Mouse (Mus musculus): ENCODE results near the gene Dclk3. TPM values are rescaled to one million over a fixed set of nuclear protein-coding genes. Genes with fewer than 3 reads are reported as not detected.

The Dclk3 gene
- polyA plus RNA-seq, 1 experiment: 0.05 TPM

- 15% methylated on average over 3 of the region's 3 CpGs for WGBS
- Histone ChIP-seq H3K4me1 (ENCODE audit: control insufficient read depth, insufficient read depth, insufficient read length) (no peaks in the 10 kb centered on the region), H3K36me3 (ENCODE audit: control insufficient read depth, insufficient read depth, low read length) (no peaks in the 10 kb centered on the region), H3K4me3 (ENCODE audit: extremely low read depth, insufficient read depth, insufficient read length) (no peak overlapping the region), H3K27me3 (ENCODE audit: control insufficient read depth, insufficient read depth, low read length) (no peaks in the 10 kb centered on the region), H3K27ac (ENCODE audit: insufficient read depth, low read length) (no peak overlapping the region)
- no peak for DNase-seq (ENCODE audit: low read depth in 1 of 2, low spot score in 2 of 2)
- TF ChIP-seq CTCF (IDR thresholded peaks at IDR 0.05; ENCODE audit: extremely low read depth, insufficient read depth, insufficient read length, insufficient replicate concordance) (no peak), POLR2A (IDR thresholded peaks at IDR 0.05; ENCODE audit: low read depth, low read length) (no peak)
Measured at GRCm38 (mm10) chr9:111453895-111454294, 15.0 kb downstream of the Dclk3 start.

- Histone ChIP-seq H3K4me1 (ENCODE audit: control insufficient read depth, insufficient read depth, insufficient read length) (no peaks in the 10 kb centered on the region; the same call in 1 of the 2 replicates), H3K27me3 (ENCODE audit: control insufficient read depth, insufficient read depth, low read length) (no peaks in the 10 kb centered on the region), H3K36me3 (ENCODE audit: control insufficient read depth, insufficient read depth, low read length) (no peaks in the 10 kb centered on the region), H3K4me3 (ENCODE audit: extremely low read depth, insufficient read depth, insufficient read length) (no peak overlapping the region), H3K27ac (ENCODE audit: insufficient read depth, low read length) (no peak overlapping the region)
- TF ChIP-seq POLR2A (IDR thresholded peaks at IDR 0.05; ENCODE audit: low read depth, low read length): no peak
- TF ChIP-seq CTCF (IDR thresholded peaks at IDR 0.05; ENCODE audit: extremely low read depth, insufficient read depth, insufficient read length, insufficient replicate concordance): no peak
- 84% methylated on average over 10 of the region's 10 CpGs for WGBS
- DNase-seq (ENCODE audit: low read depth in 1 of 2, low spot score in 2 of 2): no peak
Measured at GRCm38 (mm10) chr9:111457176-111457935, 18.5 kb downstream of the Dclk3 start.

GRCm38 (mm10) chr9:111457936-111458310, 19.0 kb downstream of the Dclk3 start:
- 93% methylated on average over 4 of the region's 4 CpGs for WGBS
- TF ChIP-seq CTCF (IDR thresholded peaks at IDR 0.05; ENCODE audit: extremely low read depth, insufficient read depth, insufficient read length, insufficient replicate concordance): no peak
- no peaks in the 10 kb centered on the region for H3K36me3 ChIP-seq (ENCODE audit: control insufficient read depth, insufficient read depth, low read length)

GRCm38 (mm10) chr9:111459466-111459865, 20.6 kb downstream of the Dclk3 start:
- Histone ChIP-seq H3K4me3 (ENCODE audit: extremely low read depth, insufficient read depth, insufficient read length) (no peak overlapping the region), H3K27ac (ENCODE audit: insufficient read depth, low read length) (no peak overlapping the region), H3K36me3 (ENCODE audit: control insufficient read depth, insufficient read depth, low read length) (no peaks in the 10 kb centered on the region), H3K4me1 (ENCODE audit: control insufficient read depth, insufficient read depth, insufficient read length) (no peaks in the 10 kb centered on the region; the same call in 1 of the 2 replicates), H3K27me3 (ENCODE audit: control insufficient read depth, insufficient read depth, low read length) (no peaks in the 10 kb centered on the region)
- no peak for DNase-seq (ENCODE audit: low read depth in 1 of 2, low spot score in 2 of 2)
- WGBS: 53% methylated on average over 8 of the region's 8 CpGs
- TF ChIP-seq POLR2A (IDR thresholded peaks at IDR 0.05; ENCODE audit: low read depth, low read length) (no peak), CTCF (IDR thresholded peaks at IDR 0.05; ENCODE audit: extremely low read depth, insufficient read depth, insufficient read length, insufficient replicate concordance) (no peak)

More at GRCm38 (mm10) chr9:111457936-111458310, 19.0 kb downstream of the Dclk3 start:
- no peaks in the 10 kb centered on the region for H3K27me3 ChIP-seq (ENCODE audit: control insufficient read depth, insufficient read depth, low read length)
- H3K4me1 ChIP-seq (ENCODE audit: control insufficient read depth, insufficient read depth, insufficient read length): no peaks in the 10 kb centered on the region; the same call in 1 of the 2 replicates
- DNase-seq (ENCODE audit: low read depth in 1 of 2, low spot score in 2 of 2): no peak
- no peak overlapping the region for H3K4me3 ChIP-seq (ENCODE audit: extremely low read depth, insufficient read depth, insufficient read length)
- no peak overlapping the region for H3K27ac ChIP-seq (ENCODE audit: insufficient read depth, low read length)

GRCm38 (mm10) chr9:111460201-111460814, 21.4 kb downstream of the Dclk3 start:
- no peaks in the 10 kb centered on the region for H3K27me3 ChIP-seq (ENCODE audit: control insufficient read depth, insufficient read depth, low read length)
- 66% methylated on average over 6 of the region's 6 CpGs for WGBS
- H3K4me1 ChIP-seq (ENCODE audit: control insufficient read depth, insufficient read depth, insufficient read length): no peaks in the 10 kb centered on the region; the same call in 1 of the 2 replicates
- TF ChIP-seq CTCF (IDR thresholded peaks at IDR 0.05; ENCODE audit: extremely low read depth, insufficient read depth, insufficient read length, insufficient replicate concordance): no peak
- TF ChIP-seq POLR2A (IDR thresholded peaks at IDR 0.05; ENCODE audit: low read depth, low read length): no peak
- DNase-seq (ENCODE audit: low read depth in 1 of 2, low spot score in 2 of 2): no peak
- H3K36me3 ChIP-seq (ENCODE audit: control insufficient read depth, insufficient read depth, low read length): no peaks in the 10 kb centered on the region
- H3K27ac ChIP-seq (ENCODE audit: insufficient read depth, low read length): no peak overlapping the region
- no peak overlapping the region for H3K4me3 ChIP-seq (ENCODE audit: extremely low read depth, insufficient read depth, insufficient read length)

GRCm38 (mm10) chr9:111461415-111462103, 22.7 kb downstream of the Dclk3 start:
- Histone ChIP-seq H3K27ac (ENCODE audit: insufficient read depth, low read length) (no peak overlapping the region), H3K4me3 (ENCODE audit: extremely low read depth, insufficient read depth, insufficient read length) (no peak overlapping the region), H3K27me3 (ENCODE audit: control insufficient read depth, insufficient read depth, low read length) (no peaks in the 10 kb centered on the region), H3K36me3 (ENCODE audit: control insufficient read depth, insufficient read depth, low read length) (no peaks in the 10 kb centered on the region), H3K4me1 (ENCODE audit: control insufficient read depth, insufficient read depth, insufficient read length) (no peaks in the 10 kb centered on the region; the same call in 1 of the 2 replicates)
- 81% methylated on average over 10 of the region's 10 CpGs for WGBS
- TF ChIP-seq CTCF (IDR thresholded peaks at IDR 0.05; ENCODE audit: extremely low read depth, insufficient read depth, insufficient read length, insufficient replicate concordance): no peak
- TF ChIP-seq POLR2A (IDR thresholded peaks at IDR 0.05; ENCODE audit: low read depth, low read length): no peak
- DNase-seq (ENCODE audit: low read depth in 1 of 2, low spot score in 2 of 2): no peak
